Mouse (Mus musculus): ENCODE results near the gene Col13a1.

Gene Col13a1

GRCm38 (mm10) chr10:61967207-61967606 is 11.7 kb downstream of the Col13a1 start:
- DNase-seq, result no peak

- no peak for DNase-seq
Measured at GRCm38 (mm10) chr10:61965386-61965841, 13.5 kb downstream of the Col13a1 start.

GRCm38 (mm10) chr10:61956718-61957117 is 22.2 kb downstream of the Col13a1 start:
- DNase-seq, result peak; percentile 81

GRCm38 (mm10) chr10:61953916-61954315 is 25.0 kb downstream of the Col13a1 start:
- no peak for DNase-seq

- DNase-seq, result no peak
Measured at GRCm38 (mm10) chr10:61949542-61949941, 29.4 kb downstream of the Col13a1 start.

GRCm38 (mm10) chr10:61944386-61944785 is 34.5 kb downstream of the Col13a1 start:
- DNase-seq, result no peak

- DNase-seq, result no peak
Measured at GRCm38 (mm10) chr10:61943480-61943879, 35.4 kb downstream of the Col13a1 start.

GRCm38 (mm10) chr10:61942719-61943118 is 36.2 kb downstream of the Col13a1 start:
- DNase-seq, result no peak

GRCm38 (mm10) chr10:61936211-61937121 is 42.4 kb downstream of the Col13a1 start:
- peak; percentile 37 for DNase-seq

GRCm38 (mm10) chr10:61931678-61932077 is 47.2 kb downstream of the Col13a1 start:
- DNase-seq, result peak; percentile 21

- DNase-seq, result no peak
Measured at GRCm38 (mm10) chr10:61929901-61930300, 49.0 kb downstream of the Col13a1 start.

- DNase-seq, result peak; percentile 75
Measured at GRCm38 (mm10) chr10:61928725-61929651, 49.9 kb downstream of the Col13a1 start.

- DNase-seq, result no peak
Measured at GRCm38 (mm10) chr10:61925691-61926090, 53.2 kb downstream of the Col13a1 start.

- DNase-seq, result peak; percentile 71
Measured at GRCm38 (mm10) chr10:61920655-61921365, 58.1 kb downstream of the Col13a1 start.

- peak; percentile 46 for DNase-seq
Measured at GRCm38 (mm10) chr10:61919924-61920654, 58.8 kb downstream of the Col13a1 start.

GRCm38 (mm10) chr10:61919496-61919895 is 59.4 kb downstream of the Col13a1 start:
- DNase-seq, result no peak

- no peak for DNase-seq
Measured at GRCm38 (mm10) chr10:61917066-61917465, 61.8 kb downstream of the Col13a1 start.

GRCm38 (mm10) chr10:61911770-61912169 is 67.1 kb downstream of the Col13a1 start:
- no peak for DNase-seq

GRCm38 (mm10) chr10:61909004-61909403 is 69.9 kb downstream of the Col13a1 start:
- DNase-seq, result peak; percentile 31

GRCm38 (mm10) chr10:61906226-61906625 is 72.7 kb downstream of the Col13a1 start:
- peak; percentile 27 for DNase-seq

- peak; percentile 61 for DNase-seq
Measured at GRCm38 (mm10) chr10:61905308-61905707, 73.6 kb downstream of the Col13a1 start.

GRCm38 (mm10) chr10:61898116-61898515 is 80.8 kb downstream of the Col13a1 start:
- DNase-seq, result no peak

Data from kidney, postnatal 14 days (tissue).